ENCODE assay signal across 8 mouse cellular contexts in the genomic region with DNA sequence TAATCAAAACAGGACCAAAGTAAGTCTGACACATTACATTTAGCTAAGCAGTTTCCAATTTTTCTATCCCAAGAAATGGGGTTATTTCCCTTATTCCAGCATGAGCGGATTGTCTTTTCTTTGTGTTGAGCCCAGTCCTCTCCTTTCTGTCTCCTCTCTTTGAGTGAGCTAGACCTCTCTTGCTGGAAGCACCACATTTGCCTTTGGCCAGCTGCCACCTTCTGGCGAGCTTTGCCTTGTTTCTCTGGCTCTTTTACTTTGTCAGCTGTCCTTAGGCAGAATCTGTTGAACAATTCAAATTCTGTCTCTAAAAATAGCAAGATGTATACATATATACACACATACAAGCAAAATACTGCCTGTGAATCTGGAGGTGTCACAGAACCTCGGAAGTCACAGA.
DNase-seq lines count a peak whose midpoint lies in the region; ATAC-seq and TF ChIP-seq lines count a peak whose summit lies in the region.

No protein-coding gene starts in this region.

- no peaks in the 10 kb centered on the region for H3K79me2 ChIP-seq in MEL (ENCODE audit: control insufficient read depth, insufficient read depth, low read length, poor library complexity)

- H3K4me1 ChIP-seq in heart, embryonic 12.5 days (replicated peaks) = no peaks in the 10 kb centered on the region
- H3K4me1 ChIP-seq in MEL (ENCODE audit: control insufficient read depth in 1 of 2, insufficient read depth in 2 of 2, low read length in 2 of 2) = no peaks in the 10 kb centered on the region
- H3K4me1 ChIP-seq in lung, postnatal 0 days (ENCODE audit: insufficient read depth, low read depth, low read length) = no peaks in the 10 kb centered on the region

- no peak for ATAC-seq in heart, embryonic 12.5 days (ENCODE audit: insufficient number of reproducible peaks, low FRiP score)
- ATAC-seq in lung, postnatal 0 days = no peak
- no peak for ATAC-seq in erythroid progenitor cell, adult 5-6 weeks (replicated peaks; ENCODE audit: low FRiP score, poor library complexity, severe bottlenecking)

- no peaks in the 10 kb centered on the region for H3K27me3 ChIP-seq in heart, embryonic 12.5 days (replicated peaks)
- H3K27me3 ChIP-seq in MEL (ENCODE audit: control insufficient read depth in 1 of 2, insufficient read depth in 2 of 2, low read length in 2 of 2) = no peaks in the 10 kb centered on the region
- no peaks in the 10 kb centered on the region for H3K27me3 ChIP-seq in lung, postnatal 0 days (replicated peaks; ENCODE audit: insufficient read depth, low read length)

- H3K4me2 ChIP-seq in heart, embryonic 12.5 days = no peak overlapping the region
- no peak overlapping the region for H3K4me2 ChIP-seq in lung, postnatal 0 days (replicated peaks; ENCODE audit: low read depth, low read length)

- TF ChIP-seq CTCF in MEL (IDR thresholded peaks at IDR 0.05 in 2 of 3, conservative IDR thresholded peaks at IDR 0.05 in 1 of 3; ENCODE audit: control insufficient read depth in 1 of 3, insufficient read depth in 1 of 3, low read depth in 2 of 3, low read length in 3 of 3, poor library complexity in 1 of 3, severe bottlenecking in 1 of 3) = no peak
- peak; percentile 26 for TF ChIP-seq CTCF in lung, postnatal 0 days (IDR thresholded peaks at IDR 0.05)

- TF ChIP-seq RAD21 in MEL (IDR thresholded peaks at IDR 0.05; ENCODE audit: low read depth, low read length) = no peak

- no peak overlapping the region for H3K4me3 ChIP-seq in heart, embryonic 12.5 days
- no peak overlapping the region for H3K4me3 ChIP-seq in MEL (ENCODE audit: control insufficient read depth in 1 of 2, insufficient read depth in 1 of 2, low read depth in 2 of 2, low read length in 2 of 2)
- H3K4me3 ChIP-seq in lung, postnatal 0 days (ENCODE audit: low read depth, low read length) = no peak overlapping the region

- no peak for TF ChIP-seq EP300 in MEL (IDR thresholded peaks at IDR 0.05; ENCODE audit: low read depth in 1 of 2, low read length in 2 of 2)
- no peak for TF ChIP-seq EP300 in lung, postnatal 0 days (IDR thresholded peaks at IDR 0.05)

- H3K9ac ChIP-seq in heart, embryonic 12.5 days = no peak overlapping the region
- H3K9ac ChIP-seq in MEL (ENCODE audit: control insufficient read depth, low read depth, low read length, poor library complexity, severe bottlenecking) = no peak overlapping the region
- H3K9ac ChIP-seq in lung, postnatal 0 days (replicated peaks; ENCODE audit: low read depth) = no peak overlapping the region

- intact Hi-C loops in heart, postnatal 36 days (cut with DNase I) = no loop called here

- H3K36me3 ChIP-seq in heart, embryonic 12.5 days = peaks cover 20% of the 10 kb centered on the region
- H3K36me3 ChIP-seq in MEL (ENCODE audit: control insufficient read depth in 1 of 2, insufficient read depth in 2 of 2, low read length in 2 of 2) = no peaks in the 10 kb centered on the region
- H3K36me3 ChIP-seq in lung, postnatal 0 days (ENCODE audit: insufficient read depth, low read length) = peaks cover 5% of the 10 kb centered on the region; the same call in 1 of the 2 replicates

- no peaks in the 10 kb centered on the region for H3K9me3 ChIP-seq in heart, embryonic 12.5 days (replicated peaks)
- H3K9me3 ChIP-seq in MEL (replicated peaks; ENCODE audit: insufficient read depth, low read length) = no peaks in the 10 kb centered on the region
- H3K9me3 ChIP-seq in lung, postnatal 0 days (ENCODE audit: low read length) = no peaks in the 10 kb centered on the region

- no peak for TF ChIP-seq POLR2A in MEL (IDR thresholded peaks at IDR 0.05; ENCODE audit: control insufficient read depth in 1 of 2, insufficient read depth in 1 of 2, low read depth in 1 of 2, low read length in 2 of 2, poor library complexity in 1 of 2)

- H3K27ac ChIP-seq in heart, embryonic 12.5 days (ENCODE audit: poor library complexity, severe bottlenecking) = no peak overlapping the region
- H3K27ac ChIP-seq in MEL (ENCODE audit: control insufficient read depth, low read depth, low read length) = no peak overlapping the region
- H3K27ac ChIP-seq in lung, postnatal 0 days (ENCODE audit: low read length) = no peak overlapping the region

- 72% methylated on average over 3 of the region's 3 CpGs for WGBS in heart, embryonic 12.5 days
- WGBS in lung, postnatal 0 days = 55% methylated on average over 3 of the region's 3 CpGs

- peak; percentile 95 for DNase-seq in heart, adult 11 months
- DNase-seq in MEL (ENCODE audit: low read depth, low spot score) = peak; percentile 8
- DNase-seq in cerebellum, adult 9-10 months = peak; percentile 36
- peak; percentile 71 to 76 for DNase-seq in heart, postnatal 36 days
- DNase-seq in lung, postnatal 0 days (ENCODE audit: low spot score) = no peak
- DNase-seq in thymus, postnatal 10 days (ENCODE audit: low spot score in 2 of 2) = no peak

TF ChIP-seq in MEL, 35 proteins besides CTCF, POLR2A, EP300 and RAD21:
- TF ChIP-seq CHD1 (IDR thresholded peaks at IDR 0.05; ENCODE audit: low read depth, low read length) (no peak), ZKSCAN1 (IDR thresholded peaks at IDR 0.05; ENCODE audit: low read depth, low read length) (no peak), ETS1 (IDR thresholded peaks at IDR 0.05; ENCODE audit: low read depth, low read length) (no peak), ZC3H11A (IDR thresholded peaks at IDR 0.05; ENCODE audit: low read depth, low read length) (no peak), CHD2 (IDR thresholded peaks at IDR 0.05; ENCODE audit: low read length) (no peak), BHLHE40 (IDR thresholded peaks at IDR 0.05; ENCODE audit: borderline replicate concordance, low read depth, low read length) (no peak)
TF ChIP-seq in MEL: peak in this region for 0.

Comparison
In these comparisons a context has a peak if more than half of its experiments do, and no peak if none do; other contexts are left out.
1. DNase-seq: peak in heart, adult 11 months (single experiment), MEL (single experiment), cerebellum, adult 9-10 months (single experiment) and heart, postnatal 36 days (2 of 2); none in lung, postnatal 0 days (single experiment) and thymus, postnatal 10 days (0 of 2).